Mouse (Mus musculus): ENCODE results near the gene Gm10134.

Gene Gm10134

DNA sequence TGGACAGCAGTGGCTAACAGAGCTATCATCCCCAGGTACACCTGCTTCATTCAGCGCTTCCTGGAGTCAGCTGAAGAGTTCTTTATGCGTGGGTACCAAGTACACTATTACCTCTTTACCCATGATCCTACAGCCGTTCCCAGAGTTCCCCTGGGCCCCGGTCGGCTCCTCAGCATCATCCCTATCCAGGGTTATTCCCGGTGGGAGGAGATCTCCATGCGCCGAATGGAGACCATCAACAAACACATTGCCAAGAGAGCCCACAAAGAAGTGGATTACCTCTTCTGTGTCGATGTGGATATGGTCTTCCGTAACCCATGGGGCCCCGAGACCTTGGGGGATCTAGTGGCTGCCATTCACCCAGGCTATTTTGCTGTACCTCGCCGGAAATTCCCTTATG, 1.2 kb upstream of the Gm10134 start:
- DNase-seq (ENCODE audit: low read depth, low spot score): no peak

DNA sequence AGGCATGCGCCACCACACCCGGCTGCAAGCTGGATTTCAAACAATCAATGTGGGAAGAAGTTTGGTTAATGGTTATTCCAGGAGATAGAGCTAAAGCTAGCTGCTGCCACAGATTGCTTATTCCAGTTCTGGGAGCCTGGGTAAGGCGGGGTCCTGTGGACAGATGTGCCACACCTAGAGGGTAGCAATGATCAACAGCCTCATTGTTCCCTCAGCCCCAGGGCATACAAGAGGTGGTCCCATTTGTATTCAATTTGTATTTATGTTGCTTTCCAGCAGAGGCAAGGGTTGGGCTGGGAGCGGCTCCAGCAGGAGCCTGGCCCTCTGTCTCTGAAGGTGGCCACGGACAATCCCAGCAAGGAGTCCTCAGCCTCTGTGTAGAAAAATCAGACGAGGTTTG, 396 bp downstream of the Gm10134 start:
- DNase-seq (ENCODE audit: low read depth, low spot score): no peak

DNA sequence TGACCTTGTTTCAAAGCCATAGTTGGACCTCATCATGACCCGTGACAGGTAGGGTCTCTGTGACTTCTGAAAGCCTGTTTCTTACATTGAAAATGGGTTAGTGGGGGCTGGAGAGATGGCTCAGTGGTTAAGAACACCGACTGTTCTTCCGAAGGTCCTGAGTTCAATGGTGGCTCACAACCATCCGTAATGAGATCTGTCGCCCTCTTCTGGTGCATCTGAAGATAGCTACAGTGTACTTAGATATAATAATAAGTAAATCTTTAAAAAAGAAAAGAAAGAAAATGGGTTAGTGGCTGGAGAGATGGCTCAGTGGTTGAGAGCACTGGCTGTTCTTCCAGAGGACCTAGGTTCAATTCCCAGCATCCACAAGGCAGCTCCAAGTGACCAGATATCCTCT, 5.7 kb downstream of the Gm10134 start:
- peak; percentile 49 for DNase-seq (ENCODE audit: low read depth, low spot score)

DNA sequence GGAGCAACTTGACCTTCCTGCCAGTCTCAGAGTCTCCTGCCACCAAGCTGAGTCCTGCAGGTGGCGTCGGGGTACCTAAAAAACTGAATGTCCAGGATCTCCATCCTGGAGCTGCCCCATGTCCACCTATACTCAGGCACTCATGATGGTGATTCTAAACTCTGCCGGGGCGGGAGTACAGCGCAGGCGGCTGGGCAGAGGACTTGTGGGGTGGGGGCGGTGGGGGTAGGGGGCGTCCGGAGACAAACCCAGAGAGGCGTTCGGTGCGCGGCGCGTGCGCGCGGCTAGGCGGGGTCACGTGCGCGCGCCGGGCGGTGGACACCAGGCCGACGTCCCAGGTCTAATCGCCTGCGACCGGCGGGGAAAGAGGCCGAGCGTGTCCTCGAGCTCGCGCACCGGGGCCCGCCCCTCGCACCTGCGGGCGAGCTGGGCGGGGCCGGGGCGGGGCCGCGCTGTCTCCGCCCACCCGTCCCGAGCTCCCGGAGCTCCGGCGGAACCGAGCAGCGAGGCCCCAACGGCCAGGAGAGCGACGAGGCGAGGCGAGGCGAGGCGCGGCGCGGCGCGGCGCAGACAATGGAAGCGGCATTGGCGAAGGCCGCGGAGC, 7.0 kb downstream of the Gm10134 start, which contains the start of gene Ralgds:
Ralgds (plus strand) TSS at position 328 of the 604 bp plus-strand sequence.
- peak; percentile 85 for DNase-seq (ENCODE audit: low read depth, low spot score)

DNA sequence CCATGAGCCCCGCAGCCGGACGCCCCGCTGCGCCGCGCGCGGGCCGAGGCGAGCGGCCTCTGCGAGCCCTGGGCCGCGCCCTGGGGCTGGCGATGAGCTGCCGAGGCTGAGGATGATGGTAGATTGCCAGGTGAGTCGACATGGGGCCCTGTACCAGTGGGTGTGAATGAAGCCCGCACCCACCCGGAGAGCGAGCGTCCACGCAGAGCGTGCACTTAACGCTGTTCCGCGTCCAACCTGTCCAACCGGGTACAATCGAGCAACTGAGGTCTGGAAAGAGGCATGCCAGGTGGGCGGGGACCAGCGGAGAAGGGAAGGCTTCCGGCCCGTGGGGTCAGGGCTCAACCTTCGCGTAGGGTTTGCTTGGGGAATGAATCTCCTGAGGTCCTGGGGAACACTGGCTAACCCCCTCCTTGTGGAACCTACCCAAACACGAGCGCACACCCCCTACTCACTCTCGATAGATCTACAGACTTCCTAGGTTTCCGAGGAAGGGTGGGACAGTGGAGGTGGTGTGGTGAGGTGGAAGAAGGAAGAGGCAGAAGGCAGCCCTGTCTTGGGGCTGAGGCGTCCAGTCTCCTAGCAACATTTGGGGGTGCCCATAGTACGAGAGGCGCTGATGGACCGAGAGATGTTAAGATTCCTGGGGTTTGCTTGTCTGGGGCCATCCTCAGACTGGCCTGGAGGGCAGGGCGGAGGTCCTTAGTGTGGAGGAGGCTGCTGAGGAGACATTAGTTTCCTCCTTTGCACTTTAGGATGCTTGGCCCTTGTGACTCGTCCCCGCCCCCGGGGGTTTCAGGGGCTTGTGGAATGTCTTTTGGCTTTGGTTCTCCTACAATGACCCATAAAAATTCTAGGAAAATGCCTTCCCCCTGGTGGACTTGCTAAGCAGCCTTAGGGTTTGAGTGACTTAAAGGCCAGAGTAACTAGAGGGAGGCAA, 7.8 kb downstream of the Gm10134 start:
- DNase-seq (ENCODE audit: low read depth, low spot score): peak; percentile 62

DNA sequence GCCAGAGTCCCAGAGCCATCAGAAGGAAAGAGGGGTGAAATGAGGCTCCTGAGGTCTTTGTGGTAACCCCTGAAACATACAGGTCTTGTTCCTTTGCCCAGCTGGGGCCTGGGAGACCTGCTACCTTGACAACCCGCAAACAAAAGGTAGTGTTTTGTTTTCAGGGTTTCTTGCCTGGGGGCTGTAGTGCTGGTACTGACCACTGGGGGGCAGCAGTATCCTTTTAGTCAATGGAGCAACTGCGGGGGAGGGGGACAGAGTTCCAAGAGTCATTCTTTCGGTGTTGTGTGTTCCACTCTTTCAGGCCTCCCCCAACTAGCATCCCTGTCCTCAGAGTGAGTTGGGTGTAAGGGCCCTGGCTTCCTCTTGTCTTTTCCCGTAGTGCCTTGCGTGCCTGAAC, 8.6 kb downstream of the Gm10134 start:
- DNase-seq (ENCODE audit: low read depth, low spot score): peak; percentile 95

DNA sequence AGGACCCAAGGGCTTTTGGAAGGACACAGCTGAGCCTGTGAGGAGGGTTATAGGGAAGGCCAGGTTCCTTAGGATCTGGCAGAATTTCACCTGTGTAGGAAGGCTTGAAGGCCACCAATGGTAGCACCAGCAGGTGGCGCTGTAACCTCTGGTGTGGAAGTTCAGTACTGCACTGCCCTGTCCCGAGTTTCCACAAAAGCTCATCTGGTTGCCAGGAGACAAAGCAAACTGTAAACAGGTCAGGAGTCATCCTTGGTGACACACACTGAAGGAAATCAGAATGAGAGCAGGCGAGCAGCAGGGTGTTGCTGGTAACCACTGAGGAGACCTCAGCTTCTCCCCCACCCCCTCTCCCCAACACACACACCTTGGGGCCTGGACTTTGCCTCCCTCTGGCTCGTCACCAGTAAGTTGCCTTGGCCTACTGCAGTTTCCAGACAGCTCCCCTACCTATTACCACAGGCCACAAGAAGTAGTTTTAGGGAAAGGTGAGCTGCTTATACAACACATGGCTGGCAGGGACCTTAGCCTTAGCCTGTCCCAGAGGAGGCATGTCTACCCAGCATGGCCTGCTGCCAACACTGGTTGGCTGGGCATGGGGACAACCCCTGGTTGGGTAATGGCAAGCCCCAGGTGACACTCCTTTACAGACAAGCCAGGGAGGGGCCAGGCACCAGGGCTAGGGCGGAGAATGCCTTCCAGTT, 11.5 kb downstream of the Gm10134 start:
- DNase-seq (ENCODE audit: low read depth, low spot score): peak; percentile 94

DNA sequence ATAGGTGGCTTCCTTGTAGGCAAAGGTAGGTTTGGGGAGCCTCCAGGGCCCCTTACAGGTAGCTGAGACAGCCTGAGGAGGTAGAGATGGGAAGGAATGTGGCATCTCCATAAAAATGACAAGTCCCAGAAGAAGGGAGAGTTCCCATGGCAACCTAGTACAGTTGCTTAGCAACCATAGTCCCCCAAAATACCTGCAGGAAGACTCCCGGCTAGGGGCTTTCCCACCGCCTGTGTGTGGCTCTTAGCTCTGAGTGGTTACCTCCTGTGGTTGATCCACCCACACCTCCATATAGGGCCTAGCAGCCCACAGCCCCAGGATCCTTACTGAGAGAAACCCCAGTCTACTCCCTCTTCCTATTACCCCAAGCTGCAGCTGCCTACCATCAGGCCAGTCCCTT, 12.3 kb downstream of the Gm10134 start:
- DNase-seq (ENCODE audit: low read depth, low spot score): peak; percentile 87

DNA sequence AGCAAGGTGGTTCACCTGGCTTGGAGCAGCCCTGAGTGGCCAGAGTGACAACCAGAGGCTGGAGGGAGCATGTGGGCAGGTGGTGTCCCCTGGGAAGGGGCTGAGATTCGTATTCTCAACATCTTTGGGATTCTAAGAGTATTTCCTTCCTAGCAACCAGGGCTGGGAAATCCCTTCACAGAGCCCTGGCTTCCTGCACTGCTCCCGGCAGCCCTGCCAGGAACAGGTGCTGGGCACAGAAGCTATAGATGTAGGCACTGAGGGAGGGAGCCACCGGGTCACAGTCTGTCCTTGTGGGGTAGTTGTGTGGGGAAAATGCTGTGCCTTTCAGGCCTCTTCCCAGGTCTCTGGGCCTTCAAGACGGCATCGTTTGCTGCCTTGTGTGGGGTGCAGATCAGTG, 14.7 kb downstream of the Gm10134 start:
- no peak for DNase-seq (ENCODE audit: low read depth, low spot score)

DNA sequence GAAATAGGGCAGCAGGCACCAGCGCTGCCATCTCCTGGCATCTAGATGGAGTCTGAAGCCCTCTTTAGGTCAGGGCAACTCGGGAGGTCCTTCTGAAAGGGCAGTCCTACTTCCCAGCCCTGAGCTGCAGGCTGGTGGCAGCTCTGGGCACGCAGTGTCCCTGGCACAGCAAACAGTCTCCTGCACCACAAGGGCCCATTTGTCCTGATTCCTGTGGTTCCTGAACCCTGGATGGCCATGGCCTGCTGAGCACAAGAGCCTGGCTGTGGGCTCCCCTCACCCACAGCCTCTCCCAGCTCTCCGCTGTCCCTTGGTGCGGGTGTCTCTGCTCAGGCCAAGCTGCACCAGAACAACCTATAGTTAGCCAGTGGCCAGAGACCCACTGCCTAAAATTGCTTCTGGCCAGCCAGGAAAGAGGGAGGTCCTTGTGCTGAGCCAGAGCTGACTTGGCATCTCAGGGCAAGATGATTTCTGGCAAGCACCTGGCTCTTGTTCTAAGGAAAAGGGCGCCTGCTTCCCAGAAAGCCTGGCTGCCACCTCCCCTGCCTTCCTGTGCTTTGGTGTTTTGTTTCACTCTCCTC, 15.8 kb downstream of the Gm10134 start:
- DNase-seq (ENCODE audit: low read depth, low spot score): no peak

DNA sequence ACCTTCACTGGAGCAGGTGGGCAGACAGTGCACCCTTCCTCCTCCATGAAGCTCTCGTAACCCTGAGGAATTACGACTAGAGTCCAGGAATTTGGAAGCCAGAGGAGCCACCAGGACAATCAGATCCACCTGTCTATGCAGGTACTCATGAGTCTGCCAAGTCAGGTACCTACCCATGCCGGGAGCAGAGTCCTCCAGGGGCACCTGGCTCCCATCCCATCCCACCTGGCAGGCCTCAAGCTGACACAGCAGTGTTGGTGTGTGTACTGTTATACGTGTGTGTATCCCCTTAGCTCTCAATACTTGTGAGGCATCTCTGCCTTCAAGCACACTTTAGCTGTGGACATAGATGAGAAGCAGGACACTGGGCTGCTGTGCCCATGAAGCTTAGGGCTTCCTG, 16.3 kb downstream of the Gm10134 start:
- no peak for DNase-seq (ENCODE audit: low read depth, low spot score)

DNA sequence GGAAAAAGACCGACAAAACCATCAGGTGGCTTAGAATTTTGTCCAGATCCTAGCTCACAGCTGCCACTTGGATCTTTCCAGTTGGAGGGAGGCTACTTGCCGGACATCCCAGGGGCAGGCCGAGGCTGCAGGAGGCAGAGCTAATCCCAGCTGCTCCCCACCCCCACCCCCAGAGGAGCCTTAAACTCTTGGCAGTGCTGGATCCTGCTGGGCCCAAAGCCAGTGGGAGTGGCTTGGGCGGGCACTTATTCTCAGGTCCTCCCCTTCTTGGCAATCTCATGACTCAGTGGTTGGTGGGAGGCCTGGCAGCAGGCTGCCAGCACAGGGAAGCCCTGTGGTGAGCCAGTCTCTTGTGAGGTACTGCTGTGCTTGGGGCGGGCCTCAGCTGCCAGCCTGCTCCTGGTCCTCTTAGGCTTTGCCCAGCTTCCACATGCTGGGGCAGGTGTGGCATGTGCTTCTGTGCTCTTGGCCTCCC, 17.8 kb downstream of the Gm10134 start:
- peak; percentile 53 for DNase-seq (ENCODE audit: low read depth, low spot score)

DNA sequence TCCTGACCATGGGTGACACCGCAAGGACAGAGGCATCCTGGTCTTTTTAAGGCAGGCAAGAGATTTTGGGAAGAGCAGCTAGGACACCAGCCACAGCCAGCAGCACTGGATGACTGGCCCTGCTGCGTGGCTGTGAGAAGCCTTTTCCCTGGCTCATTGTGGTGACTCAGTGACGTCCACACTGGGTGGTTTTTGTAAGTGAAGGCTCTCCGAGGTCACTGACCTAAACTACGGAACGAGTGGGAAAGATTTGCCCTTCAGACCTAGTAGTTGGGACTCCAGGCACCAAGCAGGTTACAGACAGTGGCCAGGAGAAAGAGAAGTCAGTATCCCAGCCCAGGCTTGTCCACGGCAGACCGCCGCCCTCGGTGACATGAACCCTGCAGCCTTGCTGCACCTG, 18.5 kb downstream of the Gm10134 start:
- no peak for DNase-seq (ENCODE audit: low read depth, low spot score)

DNA sequence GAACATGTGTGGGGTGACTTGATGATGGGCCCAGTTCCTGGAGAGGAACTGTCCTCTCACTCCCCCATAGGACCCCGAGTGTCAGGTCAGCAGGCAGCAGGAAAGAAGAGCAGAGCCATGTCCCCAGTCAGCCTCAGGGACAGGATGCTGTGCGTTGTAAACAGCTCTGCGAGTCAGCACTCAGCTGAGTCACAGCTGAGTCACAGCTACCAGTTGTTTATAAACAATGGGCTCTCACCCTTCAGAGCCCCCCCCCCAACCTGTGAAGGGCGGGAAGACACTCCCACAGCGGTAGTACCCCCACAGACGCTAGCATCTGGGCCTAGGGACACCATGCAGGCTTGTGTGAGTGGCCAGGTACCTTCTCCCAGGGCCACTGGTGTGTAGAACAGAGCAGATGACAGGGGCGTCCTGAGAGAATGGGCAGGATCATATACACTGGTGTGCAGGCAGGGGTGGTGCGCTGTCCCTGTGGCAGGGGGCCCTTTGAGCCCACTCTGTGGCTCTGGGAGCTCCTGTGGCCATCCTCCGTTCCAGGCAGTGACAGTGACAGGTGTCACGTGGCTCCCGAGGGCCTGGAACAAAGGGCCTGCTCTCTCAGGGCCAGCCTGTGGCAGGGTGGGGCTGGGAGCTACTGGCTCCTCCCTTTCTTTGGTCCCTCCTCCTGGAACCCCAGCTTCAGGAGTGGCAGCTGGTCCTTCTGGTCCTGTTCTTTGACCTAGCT, 19.5 kb downstream of the Gm10134 start:
- peak; percentile 73 for DNase-seq (ENCODE audit: low read depth, low spot score)

DNA sequence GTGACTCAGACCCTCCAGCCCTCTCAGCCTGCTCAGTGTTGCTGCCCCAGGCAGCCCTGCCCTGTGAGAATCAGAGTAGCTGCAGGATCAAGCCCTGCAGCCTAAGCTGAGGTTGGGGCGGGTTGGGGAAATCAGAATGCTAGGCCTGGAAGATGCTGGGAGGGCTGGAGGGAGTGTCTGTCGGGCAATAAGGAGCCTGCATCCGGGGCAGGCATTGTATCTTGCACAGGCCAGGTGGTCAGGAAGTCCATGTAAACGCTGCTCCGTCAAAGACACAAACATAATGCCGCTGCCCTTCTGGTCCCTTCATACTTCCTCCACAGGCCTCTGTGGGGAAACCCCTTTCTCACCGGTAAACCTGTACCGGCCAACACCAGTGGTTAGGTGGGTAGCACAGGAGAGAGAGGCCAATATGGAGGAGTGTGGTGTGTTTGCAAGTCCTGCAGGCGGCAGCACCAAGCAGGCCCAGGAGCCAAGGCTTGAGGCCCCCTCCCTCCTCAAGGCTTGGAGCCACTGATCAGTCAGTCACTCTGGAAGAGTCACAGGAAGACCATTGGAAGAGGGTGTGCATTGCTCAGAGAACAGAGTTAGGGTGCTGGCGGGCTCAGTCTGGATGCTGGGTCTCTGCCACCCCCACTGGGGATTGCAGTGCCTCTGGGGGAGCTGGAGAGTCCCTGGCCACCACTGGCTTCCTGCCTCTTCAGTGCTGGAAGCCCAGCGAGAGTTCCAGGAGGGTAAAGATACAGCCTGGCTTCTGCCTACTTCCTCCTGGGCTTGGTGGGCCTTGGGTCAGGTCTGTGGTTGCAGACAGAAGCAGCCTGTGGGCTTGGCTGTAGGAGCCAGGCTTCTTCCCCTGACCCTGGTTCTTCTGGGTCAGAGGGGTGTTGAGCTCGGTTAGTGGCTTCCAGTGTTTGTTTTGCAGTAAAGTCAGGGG, 20.3 kb downstream of the Gm10134 start:
- DNase-seq (ENCODE audit: low read depth, low spot score): peak; percentile 73

DNA sequence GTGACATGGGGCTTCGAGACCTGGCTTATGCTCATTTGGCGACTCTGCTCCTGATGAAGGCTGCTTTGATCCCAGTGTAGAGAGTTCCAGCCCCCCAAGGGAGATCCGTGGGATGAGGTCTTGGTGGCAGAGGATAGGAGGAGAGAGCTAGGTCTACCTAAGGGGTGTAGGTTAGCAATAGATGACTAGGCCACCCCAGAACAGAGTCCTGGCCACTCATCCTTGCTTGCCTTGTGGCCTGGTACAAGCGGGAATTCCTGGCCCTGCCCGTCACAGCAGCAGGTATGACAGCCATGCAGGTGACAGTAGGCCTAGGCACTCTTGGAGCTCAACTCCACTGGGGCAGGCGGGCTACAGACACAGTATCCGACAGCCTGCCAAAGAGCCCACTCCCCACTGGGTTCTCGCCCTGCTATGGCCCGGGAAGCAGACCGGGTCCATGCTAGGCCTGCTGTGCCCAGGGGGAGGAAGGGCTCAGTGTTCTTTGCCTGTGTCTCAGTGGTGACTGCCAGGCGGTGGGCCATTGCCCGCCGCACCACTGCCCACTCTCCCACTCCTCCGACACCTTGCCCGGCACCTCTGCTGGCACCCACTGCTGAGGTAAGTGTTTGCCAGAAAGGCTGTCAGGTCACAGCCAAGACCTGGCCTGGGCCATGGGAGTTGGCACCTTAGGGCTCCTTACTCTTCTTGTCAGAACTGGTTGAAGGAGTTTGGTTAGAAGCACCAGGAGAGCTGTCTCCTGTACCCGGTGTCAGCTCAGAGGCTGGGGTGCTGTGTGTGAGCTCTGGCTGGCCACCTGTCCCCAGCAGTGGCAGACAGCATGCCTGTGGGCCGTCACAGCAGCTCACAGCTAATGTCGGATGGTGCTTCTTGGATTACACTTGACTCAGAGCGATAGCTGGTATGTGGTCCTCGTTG, 21.8 kb downstream of the Gm10134 start:
- DNase-seq (ENCODE audit: low read depth, low spot score): no peak

DNA sequence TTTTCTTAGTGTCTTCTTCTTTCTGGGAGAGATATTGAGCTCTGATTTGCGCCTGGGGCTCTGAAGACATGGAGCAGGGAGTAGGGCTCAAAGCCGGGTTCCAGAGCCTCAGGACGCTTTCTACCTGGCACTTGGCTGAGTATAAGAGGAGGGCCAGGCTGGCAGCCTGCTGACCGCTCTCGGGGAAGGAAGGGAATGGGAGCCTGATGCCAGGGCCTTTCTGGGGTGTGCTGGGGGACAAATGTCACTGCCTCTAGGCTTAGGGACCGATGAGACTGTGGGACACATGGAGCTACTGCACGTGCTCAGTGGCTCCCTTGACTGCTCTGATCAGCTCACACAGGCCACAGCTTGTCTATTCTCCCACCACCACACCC, 22.4 kb downstream of the Gm10134 start:
- no peak for DNase-seq (ENCODE audit: low read depth, low spot score)

DNA sequence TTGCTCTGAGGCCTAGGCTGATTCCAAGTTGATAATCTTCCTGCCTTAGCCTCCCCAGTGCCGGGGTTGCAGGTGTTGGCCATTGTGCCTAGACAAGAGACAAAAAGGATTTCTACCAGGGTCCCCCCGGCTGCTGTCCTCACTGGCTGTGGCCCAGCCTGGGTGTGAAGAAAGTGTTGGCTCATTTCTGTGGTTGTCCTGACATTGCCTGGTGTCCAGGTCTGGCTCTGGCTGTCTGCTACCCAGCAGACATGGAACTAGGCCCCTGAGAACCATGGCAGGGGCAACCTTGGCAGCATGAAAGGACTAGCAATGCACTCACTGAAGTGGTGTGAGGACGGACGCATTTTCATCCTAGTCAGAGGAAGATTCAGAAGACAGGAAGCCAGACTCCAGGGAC, 24.0 kb downstream of the Gm10134 start:
- no peak for DNase-seq (ENCODE audit: low read depth, low spot score)

DNA sequence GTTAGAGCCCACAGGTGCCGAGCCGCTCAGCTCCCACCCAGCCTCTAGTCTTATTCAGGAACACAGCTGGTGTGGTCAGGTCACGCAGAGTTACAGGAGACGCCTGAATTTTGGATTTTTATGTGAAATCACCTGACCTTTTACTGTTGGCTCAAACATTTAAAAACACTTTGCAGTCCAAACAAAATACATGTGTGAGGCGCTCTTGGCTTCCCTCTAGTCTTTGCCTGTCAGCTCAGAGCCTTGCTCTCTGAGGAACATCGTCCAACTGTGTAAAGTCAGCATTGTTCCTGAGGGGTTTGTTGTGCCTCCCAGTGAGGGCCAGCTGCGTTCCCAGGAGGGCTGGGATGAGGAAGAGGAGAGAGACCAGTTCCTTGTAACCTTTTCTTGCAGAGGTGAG, 24.4 kb downstream of the Gm10134 start:
- no peak for DNase-seq (ENCODE audit: low read depth, low spot score)

Data from CD4-positive, CD25-positive, alpha-beta regulatory T cell, adult 2 months (primary cell).